Mouse (Mus musculus) mammary gland, adult 2 months (tissue): Measurements from ENCODE around the gene Gm20388. TPM values are rescaled to one million over a fixed set of nuclear protein-coding genes. Genes with fewer than 3 reads are reported as not detected.

Experiments
- polyA plus RNA-seq: library from polyadenylated mRNA; depleted of rRNA; stranded (reverse); fragments of >200 nt; gene quantifications from 2 replicates; pipeline ENCODE4 v1.2.3, GENCODE M21; 2012; ENCODE audit warnings: low replicate concordance

Gm20388 gene
- polyA plus RNA-seq, 1 experiment = 91.0 TPM

GRCm38 (mm10) chr8:121107668-121108656 is 1197.3 kb downstream of the Gm20388 start, which contains the start of gene Mthfsd:
TSS of gene Mthfsd (minus strand) at chr8:121108392.

GRCm38 (mm10) chr8:121115948-121116347 is 1205.3 kb downstream of the Gm20388 start, which contains the start of gene Foxc2:
TSS of gene Foxc2 (plus strand) at chr8:121116171.

DNA sequence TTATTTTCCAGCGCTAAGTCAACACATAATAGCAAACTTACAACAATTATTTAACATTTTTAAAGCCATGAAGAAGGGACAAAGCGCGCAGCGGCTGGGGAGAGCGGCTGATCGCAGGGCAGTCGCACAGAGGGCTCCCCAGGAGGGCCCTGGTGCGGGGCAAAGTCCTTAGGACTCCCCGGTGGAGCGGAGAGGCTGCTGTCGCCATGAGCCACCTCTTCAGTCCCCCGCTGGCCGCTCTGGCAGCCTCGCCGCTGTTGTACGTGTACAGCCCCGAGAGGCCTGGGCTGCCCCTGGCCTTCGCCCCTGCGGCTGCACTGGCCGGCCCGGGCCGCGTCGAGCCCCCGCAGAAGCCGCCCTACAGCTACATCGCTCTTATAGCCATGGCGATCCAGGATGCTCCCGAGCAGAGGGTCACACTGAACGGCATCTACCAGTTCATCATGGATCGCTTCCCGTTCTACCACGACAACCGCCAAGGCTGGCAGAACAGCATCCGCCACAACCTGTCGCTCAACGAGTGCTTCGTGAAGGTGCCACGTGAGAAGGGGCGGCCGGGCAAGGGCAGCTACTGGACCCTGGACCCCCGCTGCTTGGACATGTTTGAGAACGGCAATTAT is 1217.2 kb downstream of the Gm20388 start, which contains the start of gene Foxl1:
TSS of gene Foxl1 (plus strand) at position 185 of the 620 bp plus-strand sequence.

DNA sequence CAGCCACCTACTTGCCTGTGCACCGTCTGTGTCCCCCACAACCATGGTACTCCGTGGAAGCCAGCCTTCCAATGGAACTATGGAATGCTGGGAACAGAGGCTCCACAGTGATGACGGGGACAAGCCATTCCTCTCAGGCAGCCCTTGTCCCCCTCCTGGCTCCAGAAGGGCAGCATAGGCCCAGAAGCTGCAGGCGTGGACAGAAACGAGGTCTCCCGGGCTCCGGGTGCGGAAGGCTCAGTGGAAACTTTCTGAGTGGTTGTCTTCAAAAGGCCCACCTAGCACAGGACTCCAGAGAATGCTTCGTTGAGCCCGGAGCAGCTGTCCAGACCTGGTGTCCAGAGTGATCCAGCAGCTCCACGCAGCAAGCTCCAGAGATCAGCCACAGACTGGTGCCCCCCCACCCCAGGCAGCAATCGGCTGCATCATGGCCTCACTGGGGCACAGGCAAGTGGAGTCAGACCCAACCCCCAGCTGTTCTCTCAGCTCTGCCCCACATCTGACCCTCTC is 1633.7 kb downstream of the Gm20388 start, which contains the start of gene 1700018B08Rik:
TSS of gene 1700018B08Rik (minus strand) at position 45 of the 510 bp plus-strand sequence.

GRCm38 (mm10) chr8:121578676-121579451 is 1668.2 kb downstream of the Gm20388 start, which contains the start of gene Fbxo31:
TSS of gene Fbxo31 (minus strand) at chr8:121578806.

GRCm38 (mm10) chr8:121590203-121591177 is 1679.8 kb downstream of the Gm20388 start, which contains the start of gene Map1lc3b:
TSS of gene Map1lc3b (plus strand) at chr8:121590361.

GRCm38 (mm10) chr8:121652774-121653323 is 1742.2 kb downstream of the Gm20388 start, which contains the start of gene Zcchc14:
TSS of gene Zcchc14 (minus strand) at chr8:121652901.

GRCm38 (mm10) chr8:121729323-121729722 is 1818.7 kb downstream of the Gm20388 start, which contains the start of gene Jph3:
TSS of gene Jph3 (plus strand) at chr8:121729623.

DNA sequence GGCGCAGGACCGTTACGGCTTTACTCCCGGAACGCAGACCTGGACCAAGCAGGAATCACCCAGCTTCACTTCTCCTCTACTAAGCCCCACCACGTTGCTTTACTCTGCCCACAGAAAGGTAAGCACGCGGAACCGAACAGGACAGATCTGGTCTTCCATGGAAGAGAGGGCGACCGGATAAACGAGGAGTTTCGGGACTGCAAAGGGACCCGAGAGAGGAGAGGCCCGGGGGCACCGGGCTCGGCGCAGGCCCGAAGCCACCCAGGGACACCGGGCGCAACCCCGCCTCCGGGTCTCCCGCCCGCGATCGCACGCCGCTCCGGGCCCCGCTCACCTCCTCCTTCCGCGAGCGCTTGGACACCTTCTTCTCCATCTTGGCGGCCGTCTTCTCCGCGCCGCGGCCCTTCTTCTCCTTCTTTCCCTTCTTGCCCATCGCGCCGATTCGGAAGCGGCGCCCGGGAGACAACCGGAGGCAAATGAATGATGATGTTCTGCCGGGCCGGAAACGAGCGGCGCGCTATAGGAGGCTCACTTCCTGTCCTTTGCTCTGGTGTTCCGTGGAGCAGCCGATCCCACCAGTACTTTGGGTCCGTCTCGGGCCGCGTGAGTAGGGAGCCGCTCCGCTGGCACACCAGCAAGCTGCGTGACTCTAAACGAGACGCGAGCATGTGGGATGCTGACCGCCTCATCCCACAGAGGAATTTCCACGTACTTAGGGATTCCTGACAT is 1918.6 kb downstream of the Gm20388 start, which contains the start of gene Klhdc4:
TSS of gene Klhdc4 (minus strand) at position 522 of the 729 bp plus-strand sequence.

DNA sequence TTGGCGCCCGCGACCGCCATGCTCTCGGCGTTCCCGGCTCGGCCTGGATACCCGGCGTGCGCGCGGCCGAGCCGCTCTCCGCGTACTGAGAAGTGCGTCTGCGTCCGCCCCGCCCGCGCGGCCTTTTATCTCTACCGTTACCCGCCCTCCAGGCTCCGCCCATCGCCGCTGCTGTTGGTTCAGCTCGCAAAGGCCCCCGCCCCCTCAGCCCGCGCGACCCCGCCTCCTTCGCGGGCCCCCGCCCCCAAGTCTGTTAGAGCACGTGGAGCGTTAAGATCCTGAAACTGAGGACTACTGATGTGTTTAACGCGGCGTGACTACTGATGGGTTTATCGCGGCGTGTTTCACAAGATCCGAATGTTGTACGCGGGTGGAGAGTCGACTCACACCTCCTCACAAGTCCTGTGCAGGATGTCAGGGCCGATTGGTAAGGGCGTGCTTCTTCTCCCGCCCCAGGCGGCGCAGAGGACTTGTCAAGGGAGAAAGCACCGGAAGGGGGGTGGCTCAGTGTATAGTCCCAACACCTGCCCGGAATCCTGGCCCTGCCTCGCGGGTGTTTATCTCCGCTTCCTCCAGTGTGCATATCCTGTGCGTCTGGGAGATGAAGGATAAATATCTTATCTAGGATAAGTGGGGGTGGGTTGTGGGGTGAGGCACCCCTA is 1997.1 kb downstream of the Gm20388 start, which contains the start of gene Slc7a5:
TSS of gene Slc7a5 (minus strand) at position 108 of the 662 bp plus-strand sequence.

GRCm38 (mm10) chr8:121944831-121945230 is 2034.2 kb downstream of the Gm20388 start, which contains the start of gene Car5a:
TSS of gene Car5a (minus strand) at chr8:121944904.

GRCm38 (mm10) chr8:121949222-121949800 is 2038.7 kb downstream of the Gm20388 start, which contains the start of gene Banp:
TSS of gene Banp (plus strand) at chr8:121949750.

GRCm38 (mm10) chr8:122282035-122282358 is 2371.4 kb downstream of the Gm20388 start, which contains the start of gene Zfpm1:
TSS of gene Zfpm1 (plus strand) at chr8:122282141.

DNA sequence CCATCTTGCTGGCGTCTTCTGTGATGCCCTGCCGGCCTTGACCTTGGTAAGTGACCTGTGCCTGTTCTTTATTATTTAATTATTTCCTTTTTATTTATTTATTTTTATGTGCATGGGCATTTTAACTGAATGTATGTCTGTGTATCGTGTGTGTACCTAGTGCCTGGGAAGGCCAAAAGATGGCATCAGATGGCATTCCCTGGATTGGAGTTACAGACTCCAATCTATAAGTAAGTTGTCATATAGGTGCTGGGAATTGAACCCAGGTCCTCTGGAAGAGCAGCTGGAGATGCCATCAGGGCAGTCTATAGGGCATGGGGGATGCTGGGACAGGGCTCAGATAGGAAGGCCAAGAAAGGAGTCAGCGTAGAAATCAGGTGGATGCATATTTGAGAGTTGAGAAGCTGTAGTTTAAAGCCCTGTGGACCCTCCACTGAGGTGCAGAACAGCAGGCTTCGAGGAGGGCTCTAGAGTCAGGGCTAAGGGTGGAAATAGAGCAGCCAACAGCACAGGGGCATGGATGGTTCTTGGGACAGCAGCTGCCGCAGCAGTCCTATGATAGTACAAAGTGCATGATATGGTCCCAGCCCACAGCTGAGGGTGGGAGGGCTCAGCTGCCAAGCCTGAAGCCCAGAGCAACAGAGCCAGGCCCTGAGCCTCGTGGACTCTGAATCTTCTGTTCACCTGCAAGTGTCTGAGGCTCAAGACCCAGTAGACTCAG is 2450.2 kb downstream of the Gm20388 start, which contains the start of gene Trhr2:
TSS of gene Trhr2 (minus strand) at position 51 of the 721 bp plus-strand sequence.

GRCm38 (mm10) chr8:122376365-122377231 is 2466.0 kb downstream of the Gm20388 start, which contains the start of gene Zc3h18:
TSS of gene Zc3h18 (plus strand) at chr8:122376609.

GRCm38 (mm10) chr8:122421376-122422070 is 2510.9 kb downstream of the Gm20388 start, which contains the start of gene Il17c:
TSS of gene Il17c (plus strand) at chr8:122422020.

